Mouse (Mus musculus) heart, embryonic 11.5 days (tissue): Measurements from ENCODE around the gene Cd22. TPM values are rescaled to one million over a fixed set of nuclear protein-coding genes. Genes with fewer than 3 reads are reported as not detected.
"Not testable (repeated sequence)": the region's sequence is repeated elsewhere in the genome, so short reads cannot be mapped to it uniquely, and the experiment has no call there.

Experiments
- ATAC-seq: fragments of 200-750 bp; cut with Nextera tagmentation; replicated peaks from 2 replicates; pipeline ENCODE4 v1.8.0; 2017; ENCODE audit warnings: moderate library complexity; ENCODE audit not compliant: insufficient number of reproducible peaks, low FRiP score, low TSS enrichment
- H3K27ac ChIP-seq: fragments of 300-500 bp; sonication (generic); 2 replicates; pipeline ENCODE4 v1.5.1; 2014; ENCODE audit warnings: mild to moderate bottlenecking, low read depth, low read length
- H3K27me3 ChIP-seq: fragments of 300-500 bp; sonication (generic); 2 replicates; pipeline ENCODE4 v1.6.1; 2014; ENCODE audit warnings: mild to moderate bottlenecking, low read length, mixed read lengths; ENCODE audit not compliant: control insufficient read depth, insufficient read depth
- H3K36me3 ChIP-seq: fragments of 300-500 bp; sonication (generic); 2 replicates; pipeline ENCODE4 v1.6.1; 2014; ENCODE audit warnings: mild to moderate bottlenecking, low read length, moderate library complexity, mixed read lengths; ENCODE audit not compliant: control insufficient read depth, insufficient read depth
- H3K4me1 ChIP-seq: fragments of 300-500 bp; sonication (generic); 2 replicates; pipeline ENCODE4 v1.6.1; 2014; ENCODE audit warnings: low read length; ENCODE audit not compliant: control insufficient read depth, insufficient read depth
- H3K4me2 ChIP-seq: fragments of 300-500 bp; sonication (generic); 2 replicates; pipeline ENCODE4 v1.6.1; 2014; ENCODE audit warnings: mild to moderate bottlenecking, moderate library complexity
- H3K4me3 ChIP-seq: fragments of 300-500 bp; sonication (generic); 2 replicates; pipeline ENCODE4 v1.5.1; 2014; ENCODE audit warnings: low read depth, low read length
- H3K9ac ChIP-seq: fragments of 300-500 bp; sonication (generic); 2 replicates; pipeline ENCODE4 v1.6.1; 2014; ENCODE audit warnings: mild to moderate bottlenecking, low read depth, low read length, moderate library complexity
- H3K9me3 ChIP-seq: fragments of 300-500 bp; sonication (generic); replicated peaks from 2 replicates; pipeline ENCODE4 v1.6.1; 2016; ENCODE audit warnings: low read length; ENCODE audit not compliant: control insufficient read depth
- WGBS: fragments of 180-500 bp; shearing (Covaris S2); extraction: QIAGEN DNeasy Blood & Tissue Kit; methylation state at CpG from one replicate; pipeline ENCODE4 v1.1.7; 2014; ENCODE audit not compliant: insufficient replicate concordance; 5-methylcytosine and 5-hydroxymethylcytosine counted together
- polyA plus RNA-seq: library from polyadenylated mRNA; unstranded; fragments of >200 nt; fragmentation: Nextera tagmentation; extraction: Ambion mirVana; gene quantifications from 2 replicates; pipeline ENCODE4 v1.2.1, GENCODE M21; 2014

Cd22 gene
- not detected in 2 replicates for polyA plus RNA-seq

- no peak for ATAC-seq
- no peaks in the 10 kb centered on the region for H3K9me3 ChIP-seq
- no peak within 1 kb of the TSS for H3K4me3 ChIP-seq
- H3K4me2 ChIP-seq = no peak within 1 kb of the TSS
- WGBS = 54% methylated on average over 7 of the region's 7 CpGs
- no peaks in the 10 kb centered on the region for H3K27me3 ChIP-seq
- H3K9ac ChIP-seq = no peak within 1 kb of the TSS
- H3K27ac ChIP-seq = no peak within 1 kb of the TSS
- no peaks in the 10 kb centered on the region for H3K4me1 ChIP-seq
- no peaks in the 10 kb centered on the region for H3K36me3 ChIP-seq
Measured at GRCm38 (mm10) chr7:30880176-30880575, at the start of gene Cd22. Gene Cd22, minus strand, starts transcription at chr7:30880342.

DNA sequence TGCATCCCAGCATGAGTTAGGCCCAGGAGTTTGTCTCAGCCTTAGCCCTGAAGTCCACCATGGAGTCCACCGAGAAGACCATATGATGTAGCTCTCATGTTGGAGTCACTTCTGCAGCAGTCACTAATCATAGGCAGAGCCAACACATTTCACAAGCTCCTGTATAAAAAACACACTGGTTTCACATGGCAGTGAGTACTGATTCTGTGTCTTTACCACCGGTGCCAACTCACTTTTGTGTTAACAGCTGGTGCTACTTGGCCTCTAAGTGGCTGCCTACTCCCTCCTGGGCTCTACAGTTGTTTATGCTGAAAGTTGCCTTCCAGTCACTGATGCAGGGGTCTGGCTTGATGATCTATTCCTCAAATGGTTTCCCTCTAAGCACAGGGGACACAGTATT lies 44.4 kb upstream of the Cd22 start, which contains the start of gene Hamp2:
Gene Hamp2 (minus strand): TSS at position 101 of the 400 bp plus-strand sequence.
- ATAC-seq, H3K4me3 ChIP-seq, H3K9ac ChIP-seq, H3K4me2 ChIP-seq, H3K36me3 ChIP-seq, H3K9me3 ChIP-seq, H3K27me3 ChIP-seq, H3K27ac ChIP-seq, H3K4me1 ChIP-seq: not testable (repeated sequence)
- WGBS = 75% methylated on average over 2 of the region's 2 CpGs

GRCm38 (mm10) chr7:30924071-30924470 lies 43.9 kb upstream of the Cd22 start:
- ATAC-seq = no peak

DNA sequence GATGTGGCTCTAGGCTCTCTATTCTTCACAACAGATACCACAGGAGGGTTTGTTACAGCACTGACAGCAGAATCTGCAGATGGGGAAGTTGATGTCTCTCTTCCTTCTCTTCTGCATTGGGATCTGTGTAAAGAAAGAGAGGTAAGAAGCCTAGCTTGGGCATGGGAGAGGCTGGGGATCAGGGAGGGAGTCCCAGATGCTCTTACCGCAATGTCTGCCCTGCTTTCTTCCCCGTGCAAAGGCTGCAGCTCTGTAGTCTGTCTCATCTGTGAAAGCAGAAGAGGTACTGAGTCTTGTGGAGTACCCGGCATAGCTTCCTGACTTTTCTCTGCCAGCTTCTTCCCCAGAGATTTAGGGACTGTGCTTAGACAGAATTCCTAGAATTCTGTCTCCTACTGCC lies 42.3 kb upstream of the Cd22 start:
- not testable (repeated sequence) for H3K9me3 ChIP-seq, H3K27me3 ChIP-seq, H3K27ac ChIP-seq, ATAC-seq, H3K4me1 ChIP-seq, H3K9ac ChIP-seq, H3K4me3 ChIP-seq, H3K4me2 ChIP-seq, H3K36me3 ChIP-seq
- 33% methylated on average over 3 of the region's 3 CpGs for WGBS

More at GRCm38 (mm10) chr7:30924071-30924470, 43.9 kb upstream of the Cd22 start:
- Histone ChIP-seq H3K4me2 (no peak overlapping the region), H3K9me3 (no peaks in the 10 kb centered on the region), H3K4me1 (no peaks in the 10 kb centered on the region), H3K4me3 (no peak overlapping the region), H3K27ac (no peak overlapping the region), H3K9ac (no peak overlapping the region), H3K36me3 (no peaks in the 10 kb centered on the region), H3K27me3 (no peaks in the 10 kb centered on the region)
- WGBS = 46% methylated on average over 3 of the region's 3 CpGs

DNA sequence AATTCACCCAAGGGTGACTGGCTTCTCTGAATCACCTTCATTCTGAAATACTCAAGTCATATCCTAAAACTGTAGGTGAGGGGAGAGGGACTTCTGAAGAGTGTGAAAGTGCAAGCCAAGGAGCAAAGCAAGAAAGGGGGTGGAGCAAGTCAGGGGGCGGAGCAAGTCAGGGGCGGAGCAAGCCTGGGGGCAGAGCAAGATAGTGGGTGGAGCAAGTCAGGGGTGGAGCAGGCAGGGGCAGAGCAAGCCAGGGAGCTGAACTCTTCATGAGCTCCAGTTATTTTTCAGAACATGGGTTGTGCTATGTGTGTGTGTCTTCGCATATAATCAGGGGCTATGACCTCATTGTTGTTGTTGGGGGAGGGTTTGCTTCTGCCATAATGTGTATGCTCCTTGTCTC lies 40.1 kb upstream of the Cd22 start:
- Histone ChIP-seq H3K4me1 (no peaks in the 10 kb centered on the region), H3K36me3 (no peaks in the 10 kb centered on the region), H3K9ac (no peak overlapping the region), H3K4me2 (no peak overlapping the region), H3K4me3 (no peak overlapping the region), H3K27me3 (no peaks in the 10 kb centered on the region), H3K27ac (no peak overlapping the region), H3K9me3 (no peaks in the 10 kb centered on the region)
- WGBS = 49% methylated on average over 3 of the region's 3 CpGs
- no peak for ATAC-seq

DNA sequence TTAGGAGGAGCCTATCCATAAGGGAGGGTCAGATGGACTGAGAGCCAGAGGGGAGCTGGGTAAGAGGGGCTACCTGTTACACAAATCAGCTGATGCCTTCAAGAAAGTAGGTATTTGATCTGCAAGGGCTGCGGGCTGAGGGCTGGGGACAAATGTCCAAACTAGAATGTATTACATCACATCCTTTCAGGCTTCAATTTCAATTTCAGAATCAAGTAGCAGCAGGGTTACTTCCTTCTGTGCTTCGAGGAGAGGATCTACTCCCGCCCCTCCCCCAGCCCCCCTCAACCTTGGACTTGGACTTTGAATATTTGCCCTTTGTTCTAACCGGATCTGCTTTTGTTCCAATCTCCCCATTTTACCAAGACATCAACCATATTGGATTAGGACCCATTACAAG lies 37.1 kb upstream of the Cd22 start:
- H3K4me3 ChIP-seq = no peak overlapping the region
- no peak overlapping the region for H3K9ac ChIP-seq
- H3K9me3 ChIP-seq = no peaks in the 10 kb centered on the region
- H3K27ac ChIP-seq = no peak overlapping the region
- ATAC-seq = no peak
- no peaks in the 10 kb centered on the region for H3K4me1 ChIP-seq
- no peak overlapping the region for H3K4me2 ChIP-seq
- no peaks in the 10 kb centered on the region for H3K36me3 ChIP-seq
- WGBS = 57% methylated on average over 4 of the region's 4 CpGs
- H3K27me3 ChIP-seq = no peaks in the 10 kb centered on the region; the same call in 1 of the 2 replicates

DNA sequence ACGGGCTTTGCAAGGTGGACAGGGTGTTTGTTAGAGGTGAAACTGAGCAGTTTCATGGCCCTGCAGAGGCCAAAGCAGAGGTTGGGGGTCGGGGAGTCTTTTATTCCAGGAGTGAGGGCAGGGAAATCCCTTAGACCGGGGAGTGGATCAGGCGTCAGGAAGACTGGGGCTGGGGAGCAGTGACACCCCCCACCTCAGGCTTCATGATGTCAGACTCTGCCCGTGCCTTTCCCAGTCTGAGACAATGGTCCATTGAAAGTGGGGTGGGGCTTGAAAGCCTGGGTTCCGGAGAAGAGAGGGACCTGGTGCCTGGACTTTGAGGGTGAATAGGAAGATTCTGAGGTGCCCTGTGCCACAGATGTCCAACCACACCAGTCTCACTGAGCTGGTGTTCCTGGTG lies 36.6 kb upstream of the Cd22 start:
- Histone ChIP-seq H3K4me3 (no peak overlapping the region), H3K4me2 (no peak overlapping the region), H3K27ac (no peak overlapping the region), H3K9me3 (no peaks in the 10 kb centered on the region), H3K9ac (no peak overlapping the region), H3K27me3 (no peaks in the 10 kb centered on the region; the same call in 1 of the 2 replicates), H3K36me3 (no peaks in the 10 kb centered on the region), H3K4me1 (no peaks in the 10 kb centered on the region)
- no peak for ATAC-seq
- WGBS = 39% methylated on average over 6 of the region's 6 CpGs

DNA sequence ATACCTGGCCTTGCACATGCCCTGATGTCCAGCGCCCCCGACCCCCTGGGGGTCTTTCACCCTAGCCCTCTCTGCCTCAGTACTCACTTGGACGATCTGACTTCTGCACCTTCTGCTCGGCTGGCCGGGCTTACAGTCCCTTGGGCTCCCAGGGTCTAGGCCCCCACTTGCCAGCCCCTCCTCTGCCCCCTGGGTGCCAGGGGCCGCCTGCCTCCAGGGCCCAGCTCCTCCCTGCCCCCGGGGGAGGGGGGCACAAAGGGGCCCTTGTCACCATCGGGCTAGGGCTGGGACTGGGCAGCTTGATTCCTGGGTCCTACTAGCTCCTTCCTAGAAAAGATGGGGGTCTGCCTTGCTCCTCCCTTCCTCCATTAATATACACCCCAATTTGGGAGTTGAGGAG lies 34.6 kb upstream of the Cd22 start, which contains the start of gene Mag:
Gene Mag (minus strand): TSS at position 142 of the 400 bp plus-strand sequence.
- no peak within 1 kb of the TSS for H3K27ac ChIP-seq
- WGBS = 64% methylated on average over 8 of the region's 8 CpGs
- no peaks in the 10 kb centered on the region for H3K4me1 ChIP-seq
- H3K27me3 ChIP-seq = no peaks in the 10 kb centered on the region; the same call in 1 of the 2 replicates
- H3K36me3 ChIP-seq = no peaks in the 10 kb centered on the region
- H3K9ac ChIP-seq = no peak within 1 kb of the TSS
- H3K9me3 ChIP-seq = no peaks in the 10 kb centered on the region
- H3K4me3 ChIP-seq = no peak within 1 kb of the TSS
- H3K4me2 ChIP-seq = no peak within 1 kb of the TSS
- no peak for ATAC-seq

- Histone ChIP-seq H3K4me3 (no peak overlapping the region), H3K27ac (no peak overlapping the region), H3K4me2 (no peak overlapping the region), H3K4me1 (0 out of 2 replicates have a peak, but pooled peaks cover 2% of the 10 kb centered on the region), H3K9ac (no peak overlapping the region), H3K27me3 (peaks cover 11% of the 10 kb centered on the region; the same call in 1 of the 2 replicates), H3K36me3 (no peaks in the 10 kb centered on the region), H3K9me3 (no peaks in the 10 kb centered on the region)
- 67% methylated on average over 6 of the region's 6 CpGs for WGBS
- no peak for ATAC-seq
Measured at GRCm38 (mm10) chr7:30909773-30910172, 29.6 kb upstream of the Cd22 start.
